In genomic region chr6:120578471-120578870, GRCm38 (mm10) we compare ENCODE assay signal across 10 mouse cellular contexts. TPM values are rescaled to one million over a fixed set of nuclear protein-coding genes. Genes with fewer than 3 reads are reported as not detected.
DNase-seq lines count a peak whose midpoint lies in the region; ATAC-seq and TF ChIP-seq lines count a peak whose summit lies in the region.
"Had no signal": no experiment of that assay in that cellular context is flagged by ENCODE, and none has a peak within 500 bp of the region (broad histone marks: within the 10 kb centered on the region; RNA-seq: fewer than 3 reads in every experiment).

No protein-coding gene starts in this region.

- whole genome bisulfite sequencing in kidney, embryonic 16.5 days, result 57% methylated on average over 5 of the region's 5 CpGs
- 49% methylated on average over 5 of the region's 5 CpGs for WGBS in kidney, embryonic 14.5 days
- WGBS in bone marrow, adult 2 months, result 84% methylated on average over 5 of the region's 5 CpGs
- WGBS in embryonic facial prominence, embryonic 13.5 days, result 51% methylated on average over 5 of the region's 5 CpGs
- WGBS in limb, embryonic 12.5 days, result 49% methylated on average over 5 of the region's 5 CpGs
- WGBS in kidney, adult 2 months, result 71% methylated on average over 5 of the region's 5 CpGs

- H3K27me3 ChIP-seq in kidney, embryonic 16.5 days (ENCODE audit: insufficient read depth, low read length), result no peaks in the 10 kb centered on the region; the same call in 1 of the 2 replicates
- H3K27me3 ChIP-seq in kidney, embryonic 14.5 days (ENCODE audit: control insufficient read depth, insufficient read depth, low read length), result no peaks in the 10 kb centered on the region
- peaks cover 9% of the 10 kb centered on the region for H3K27me3 ChIP-seq in embryonic facial prominence, embryonic 13.5 days
- no peaks in the 10 kb centered on the region for H3K27me3 ChIP-seq in limb, embryonic 12.5 days
- no peaks in the 10 kb centered on the region for H3K27me3 ChIP-seq in kidney, adult 2 months (replicated peaks; ENCODE audit: control insufficient read depth, insufficient read depth, low read length)

- no peak overlapping the region for H3K9ac ChIP-seq in kidney, embryonic 16.5 days (replicated peaks; ENCODE audit: low read length)
- H3K9ac ChIP-seq in kidney, embryonic 14.5 days (ENCODE audit: low read depth, low read length), result no peak overlapping the region
- H3K9ac ChIP-seq in embryonic facial prominence, embryonic 13.5 days, result peak overlapping the region; percentile 64; the same call in 1 of the 2 replicates
- H3K9ac ChIP-seq in limb, embryonic 12.5 days (replicated peaks), result no peak overlapping the region

- H3K4me1 ChIP-seq in kidney, embryonic 16.5 days (ENCODE audit: insufficient read depth, low read length), result peaks cover 19% of the 10 kb centered on the region
- peaks cover 14% of the 10 kb centered on the region; the same call in 1 of the 2 replicates for H3K4me1 ChIP-seq in kidney, embryonic 14.5 days (ENCODE audit: control insufficient read depth, insufficient read depth, low read length)
- peaks cover 1% of the 10 kb centered on the region for H3K4me1 ChIP-seq in bone marrow, adult 2 months (ENCODE audit: control insufficient read depth, insufficient read depth, low read length)
- H3K4me1 ChIP-seq in embryonic facial prominence, embryonic 13.5 days, result peaks cover 23% of the 10 kb centered on the region
- H3K4me1 ChIP-seq in limb, embryonic 12.5 days (replicated peaks), result peaks cover 29% of the 10 kb centered on the region
- H3K4me1 ChIP-seq in kidney, adult 2 months (ENCODE audit: control insufficient read depth, insufficient read depth, low read length), result peaks cover 9% of the 10 kb centered on the region; the same call in 1 of the 2 replicates

- no peak for TF ChIP-seq POLR2A in bone marrow, adult 2 months (IDR thresholded peaks at IDR 0.05; ENCODE audit: borderline replicate concordance, control insufficient read depth, low read depth, low read length)
- no peak for TF ChIP-seq POLR2A in kidney, adult 2 months (IDR thresholded peaks at IDR 0.05; ENCODE audit: low read depth, low read length)

- 0 out of 2 replicates have a peak overlapping the region, but pooled peaks have one; percentile 31 for H3K27ac ChIP-seq in kidney, embryonic 16.5 days (ENCODE audit: low read length)
- H3K27ac ChIP-seq in kidney, embryonic 14.5 days (ENCODE audit: low read depth, low read length), result no peak overlapping the region
- peak overlapping the region; percentile 78 for H3K27ac ChIP-seq in bone marrow, adult 2 months (ENCODE audit: control insufficient read depth, insufficient read depth, low read depth, low read length, poor library complexity)
- no peak overlapping the region for H3K27ac ChIP-seq in embryonic facial prominence, embryonic 13.5 days
- no peak overlapping the region for H3K27ac ChIP-seq in limb, embryonic 12.5 days
- H3K27ac ChIP-seq in kidney, adult 2 months (ENCODE audit: insufficient read depth, low read depth, low read length), result no peak overlapping the region

- H3K36me3 ChIP-seq in kidney, embryonic 16.5 days (ENCODE audit: insufficient read depth, low read length), result no peaks in the 10 kb centered on the region
- H3K36me3 ChIP-seq in kidney, embryonic 14.5 days (ENCODE audit: control insufficient read depth, insufficient read depth, low read length), result no peaks in the 10 kb centered on the region
- no peaks in the 10 kb centered on the region for H3K36me3 ChIP-seq in embryonic facial prominence, embryonic 13.5 days
- no peaks in the 10 kb centered on the region for H3K36me3 ChIP-seq in limb, embryonic 12.5 days
- no peaks in the 10 kb centered on the region for H3K36me3 ChIP-seq in kidney, adult 2 months (ENCODE audit: control insufficient read depth, insufficient read depth, low read length)

- no peak for ATAC-seq in kidney, embryonic 16.5 days (ENCODE audit: low FRiP score, low TSS enrichment)
- ATAC-seq in kidney, embryonic 14.5 days (ENCODE audit: low FRiP score, low TSS enrichment), result no peak
- no peak for ATAC-seq in embryonic facial prominence, embryonic 13.5 days (ENCODE audit: insufficient number of reproducible peaks, insufficient read depth, low FRiP score, low TSS enrichment, low read depth)
- ATAC-seq in limb, embryonic 12.5 days (ENCODE audit: insufficient number of reproducible peaks, insufficient read depth, low FRiP score, low TSS enrichment, low read depth), result no peak

- no peak for TF ChIP-seq CTCF in bone marrow, adult 2 months (IDR thresholded peaks at IDR 0.05; ENCODE audit: control insufficient read depth, insufficient read depth, low read length)
- TF ChIP-seq CTCF in kidney, adult 2 months (conservative IDR thresholded peaks at IDR 0.05; ENCODE audit: insufficient read depth, insufficient read length, low read depth, low read length), result no peak

- no peak overlapping the region for H3K4me3 ChIP-seq in kidney, embryonic 16.5 days (ENCODE audit: low read length)
- no peak overlapping the region for H3K4me3 ChIP-seq in kidney, embryonic 14.5 days (ENCODE audit: low read length)
- no peak overlapping the region for H3K4me3 ChIP-seq in bone marrow, adult 2 months (replicated peaks; ENCODE audit: control insufficient read depth, low read depth, low read length)
- H3K4me3 ChIP-seq in embryonic facial prominence, embryonic 13.5 days, result no peak overlapping the region
- no peak overlapping the region for H3K4me3 ChIP-seq in limb, embryonic 12.5 days (replicated peaks)
- H3K4me3 ChIP-seq in kidney, adult 2 months (ENCODE audit: insufficient read depth, low read depth, low read length), result no peak overlapping the region

- H3K4me2 ChIP-seq in kidney, embryonic 16.5 days (replicated peaks; ENCODE audit: low read depth, low read length), result no peak overlapping the region
- no peak overlapping the region for H3K4me2 ChIP-seq in kidney, embryonic 14.5 days (replicated peaks; ENCODE audit: low read depth, low read length)
- H3K4me2 ChIP-seq in embryonic facial prominence, embryonic 13.5 days, result no peak overlapping the region
- H3K4me2 ChIP-seq in limb, embryonic 12.5 days, result peak overlapping the region; percentile 88

- H3K9me3 ChIP-seq in kidney, embryonic 16.5 days (ENCODE audit: low read length), result no peaks in the 10 kb centered on the region
- H3K9me3 ChIP-seq in kidney, embryonic 14.5 days (ENCODE audit: control insufficient read depth, low read length), result no peaks in the 10 kb centered on the region
- H3K9me3 ChIP-seq in embryonic facial prominence, embryonic 13.5 days, result no peaks in the 10 kb centered on the region
- no peaks in the 10 kb centered on the region for H3K9me3 ChIP-seq in limb, embryonic 12.5 days

- no peak for DNase-seq in layer of hippocampus, adult 8-10 months (ENCODE audit: low spot score in 2 of 2)
- DNase-seq in kidney, adult 2 months, result no peak
- DNase-seq: cerebellum, adult 9-10 months; gastrocnemius, postnatal 10 days; right cerebral cortex, adult 18-20 months had no signal

RNA-seq across cellular contexts. Expression of gene Hdhd5, which starts 47.4 kb away (rescaled TPM):
- polyA plus RNA-seq in kidney, embryonic 16.5 days (2015; fragmentation: Nextera tagmentation; extraction: Ambion mirVana), result 22.1 and 23.6 TPM in 2 replicates
- 13.7 and 15.2 TPM in 2 replicates for polyA plus RNA-seq in kidney, embryonic 14.5 days (2014; fragmentation: Nextera tagmentation; extraction: Ambion mirVana)
- polyA plus RNA-seq in bone marrow, adult 2 months (2011; ENCODE audit: insufficient read depth, insufficient read length, low replicate concordance, missing spikeins), result 17.1 and 25.3 TPM in 2 replicates
- 18.8 and 19.8 TPM in 2 replicates for polyA plus RNA-seq in embryonic facial prominence, embryonic 13.5 days (2015; fragmentation: Nextera tagmentation; extraction: Ambion mirVana)
- 21.7 and 22.1 TPM in 2 replicates for polyA plus RNA-seq in limb, embryonic 12.5 days (2016; fragmentation: Nextera tagmentation; extraction: Ambion mirVana)
- 10 to 100 TPM; 32.5 to 39.6 (median 35.5) TPM for total RNA-seq in layer of hippocampus, adult 8-10 months (2022)
- polyA plus RNA-seq in kidney, adult 2 months (2012; rRNA removed), result 36.0 and 36.1 TPM in 2 replicates

Comparison
In these comparisons a context has a peak if more than half of its experiments do, and no peak if none do; other contexts are left out.
1. H3K27ac ChIP-seq: peak in kidney, embryonic 16.5 days (single experiment) and bone marrow, adult 2 months (single experiment); none in kidney, embryonic 14.5 days (single experiment), embryonic facial prominence, embryonic 13.5 days (single experiment), limb, embryonic 12.5 days (single experiment) and kidney, adult 2 months (single experiment).